Mouse (Mus musculus) testis, adult 2 months (tissue): ENCODE measurements around the gene Slc10a4.

Experiments used
- CTCF ChIP-seq: fragments of 200-500 bp; IDR thresholded peaks from 2 replicates; pipeline ENCODE4 v1.5.1; 2012; ENCODE audit warnings: low read depth, mild to moderate bottlenecking, inconsistent platforms, low read length, moderate library complexity; ENCODE audit not compliant: control insufficient read depth, insufficient read depth, insufficient replicate concordance
- POLR2A ChIP-seq: fragments of 200-500 bp; IDR thresholded peaks from 2 replicates; pipeline ENCODE4 v1.6.1; 2012; ENCODE audit warnings: low read depth, mild to moderate bottlenecking, inconsistent platforms, low read length, moderate library complexity; ENCODE audit not compliant: control insufficient read depth

DNA sequence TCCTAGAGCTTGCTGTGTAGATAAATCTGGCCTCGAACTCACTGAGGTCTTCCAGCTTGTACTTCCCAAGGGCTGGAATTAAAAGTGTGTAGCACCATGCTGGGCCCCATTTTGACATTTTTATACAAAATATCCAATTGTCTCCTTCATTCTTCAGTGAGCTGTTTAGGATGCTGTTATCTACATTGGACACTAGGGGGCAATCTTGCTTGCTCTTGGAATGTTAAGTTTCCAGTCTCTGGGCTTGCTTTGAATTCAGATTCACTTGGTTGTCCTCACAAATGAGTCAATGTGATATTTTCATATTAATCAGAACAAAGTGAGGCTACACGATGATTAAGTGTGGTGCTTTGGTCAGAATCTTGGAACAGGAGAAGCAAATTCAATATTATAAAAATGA is 22.6 kb upstream of the Slc10a4 start:
- TF ChIP-seq CTCF (no peak; the same call in 1 of the 2 replicates), POLR2A (no peak)
